Mouse (Mus musculus) heart, adult 2 months (tissue): ENCODE measurements around the gene Josd2.

ENCODE experiments used
- CTCF ChIP-seq: fragments of 200-600 bp; IDR thresholded peaks from 2 replicates; pipeline ENCODE4 v1.8.1; 2022; ENCODE audit warnings: antibody characterized with exemption, mild to moderate bottlenecking, moderate library complexity
- EP300 ChIP-seq: fragments of 200-500 bp; IDR thresholded peaks from 2 replicates; pipeline ENCODE4 v1.6.1; 2011; ENCODE audit warnings: low read depth, low read length, control low read depth; ENCODE audit not compliant: insufficient read depth

- peak; percentile 91 for TF ChIP-seq EP300
- no peak for TF ChIP-seq CTCF
These were observed 6.6 kb downstream of the Josd2 start for GRCm38 (mm10) chr7:44474419-44474818.
